Mouse (Mus musculus) c-Kit-positive CD71-positive TER-119-negative erythroid progenitor cells, embryonic 14.5 days (primary cell): ENCODE data around the gene Cyp4f15.
A peak's percentile ranks its signal among the peaks of the same experiment; 100 is the strongest.
"Not testable (repeated sequence)": the region's sequence is repeated elsewhere in the genome, so short reads cannot be mapped to it uniquely, and the experiment has no call there.

Experiments used
- DNase-seq: peaks from one replicate; pipeline ENCODE4 v3.0.0-alpha.2; 2013; ENCODE audit warnings: low read depth

Gene Cyp4f15

DNA sequence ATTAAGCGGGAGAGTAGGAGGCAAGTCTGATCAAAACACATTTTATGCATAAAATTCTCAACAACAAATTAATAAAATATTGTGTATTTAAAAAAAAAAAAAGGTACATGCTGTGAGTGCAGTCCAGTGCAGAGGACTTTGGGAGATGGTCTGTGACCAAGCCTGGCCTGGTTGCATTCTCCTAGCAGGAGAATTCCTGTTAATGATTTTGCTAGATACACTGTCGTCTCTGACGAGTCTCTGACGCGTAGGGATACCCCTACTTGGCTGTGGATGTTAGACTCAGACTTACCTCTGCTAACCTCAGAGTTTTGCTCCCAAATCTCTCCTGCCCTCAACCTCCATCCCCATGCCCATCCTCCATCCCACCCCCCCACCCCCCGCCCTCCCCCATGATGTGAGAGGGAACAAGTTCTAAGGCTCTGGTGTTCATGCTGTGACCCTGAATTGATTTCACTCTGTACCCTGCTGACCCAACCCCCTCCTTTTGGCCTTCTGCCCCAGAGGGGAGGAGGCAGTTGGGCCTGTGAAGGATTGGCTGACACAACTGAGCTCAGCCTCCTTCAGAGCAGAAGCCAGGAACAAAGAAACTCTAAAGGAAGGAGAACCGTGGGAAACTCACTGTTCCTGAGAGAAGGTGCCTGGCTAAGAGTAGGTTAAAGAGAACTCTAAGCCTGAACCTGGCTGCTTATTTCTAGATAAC is at the start of gene Cyp4f15:
Gene Cyp4f15, plus strand, starts transcription at position 580 of the 703 bp plus-strand sequence.
- no peak for DNase-seq

DNA sequence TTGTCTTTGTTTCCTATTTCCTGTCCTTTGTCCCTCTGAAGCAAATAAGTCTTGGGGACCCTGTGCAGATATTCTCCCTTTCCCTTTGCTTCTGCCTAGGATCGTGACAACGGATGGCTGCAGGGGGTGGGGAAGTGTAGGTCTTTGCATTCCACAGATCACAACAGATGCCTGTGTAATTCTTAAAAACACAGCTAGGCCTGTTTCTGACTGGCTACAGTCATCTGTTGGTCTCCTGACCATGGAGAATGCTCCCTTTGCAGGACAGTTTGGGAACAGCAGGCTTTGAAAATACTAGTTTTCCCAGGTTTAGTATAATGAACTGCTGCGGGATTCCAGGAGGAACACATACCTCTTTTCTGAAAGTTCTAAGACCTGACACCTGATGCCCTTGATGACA is 49.1 kb upstream of the Cyp4f15 start:
- no peak for DNase-seq

DNA sequence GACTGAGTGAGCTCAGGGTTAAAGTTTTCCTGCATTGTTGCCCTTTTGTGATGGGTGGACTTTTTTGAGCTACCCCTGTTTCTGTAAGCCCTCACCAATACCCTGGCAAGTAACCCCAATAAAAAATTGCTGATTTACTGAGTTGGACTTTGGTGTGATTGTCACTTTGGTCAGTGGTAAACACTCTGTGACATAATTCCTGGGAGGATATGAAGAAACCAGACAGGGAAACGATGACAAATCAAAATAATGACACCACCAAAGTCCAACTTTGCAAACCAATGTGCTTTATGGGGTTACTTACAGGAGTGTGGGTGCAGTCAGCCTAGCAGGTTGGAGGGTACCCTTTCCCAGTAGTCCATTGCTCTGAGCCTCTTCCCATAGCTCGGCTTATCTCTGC is 48.3 kb upstream of the Cyp4f15 start:
- no peak for DNase-seq

- no peak for DNase-seq
Observed at GRCm38 (mm10) chr17:32646631-32647030, 38.8 kb upstream of the Cyp4f15 start.

- no peak for DNase-seq
Observed at GRCm38 (mm10) chr17:32653860-32654259, 31.6 kb upstream of the Cyp4f15 start.

DNA sequence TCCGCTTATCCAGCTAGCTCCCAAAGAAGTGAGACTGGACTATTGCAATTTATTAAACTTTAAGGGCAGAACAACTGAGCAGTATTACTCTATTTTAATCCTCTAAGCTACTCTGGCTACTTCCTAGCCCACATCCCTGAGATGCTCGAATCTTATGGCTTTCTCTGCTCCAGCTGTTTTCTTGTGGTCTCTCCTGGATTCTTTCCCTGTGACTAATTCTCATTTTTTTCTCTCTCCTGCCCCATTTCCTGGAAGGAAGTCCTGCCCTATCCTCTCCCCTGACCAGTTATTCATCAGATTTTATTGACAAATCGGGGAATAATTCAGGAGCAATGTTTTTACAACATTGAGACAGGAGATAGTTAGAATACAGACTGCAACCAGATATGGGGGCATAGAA is 28.4 kb upstream of the Cyp4f15 start:
- DNase-seq = no peak

GRCm38 (mm10) chr17:32658246-32658645 is 27.2 kb upstream of the Cyp4f15 start:
- no peak for DNase-seq

GRCm38 (mm10) chr17:32658712-32659111 is 26.7 kb upstream of the Cyp4f15 start, which contains the start of gene Cyp4f40:
Cyp4f40 (plus strand) TSS chr17:32658900.
- no peak for DNase-seq

DNA sequence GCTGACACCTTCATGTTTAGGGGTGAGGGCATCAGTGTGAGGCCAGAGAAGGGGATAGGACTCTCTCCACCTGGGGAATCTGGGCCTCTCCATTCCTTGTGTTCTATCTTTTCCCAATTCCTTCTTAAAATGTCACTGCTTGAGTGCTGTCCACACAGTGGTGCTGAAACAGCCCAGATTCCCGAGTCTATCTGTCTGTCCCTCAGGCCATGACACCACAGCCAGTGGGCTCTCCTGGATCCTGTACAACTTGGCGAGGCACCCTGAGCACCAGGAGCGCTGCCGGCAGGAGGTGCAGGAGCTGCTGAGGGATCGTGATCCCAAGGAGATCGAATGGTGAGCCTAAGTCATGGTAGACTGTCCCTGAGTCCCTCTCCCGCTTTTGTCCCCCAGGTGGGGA is 11.5 kb upstream of the Cyp4f15 start:
- no peak for DNase-seq

DNA sequence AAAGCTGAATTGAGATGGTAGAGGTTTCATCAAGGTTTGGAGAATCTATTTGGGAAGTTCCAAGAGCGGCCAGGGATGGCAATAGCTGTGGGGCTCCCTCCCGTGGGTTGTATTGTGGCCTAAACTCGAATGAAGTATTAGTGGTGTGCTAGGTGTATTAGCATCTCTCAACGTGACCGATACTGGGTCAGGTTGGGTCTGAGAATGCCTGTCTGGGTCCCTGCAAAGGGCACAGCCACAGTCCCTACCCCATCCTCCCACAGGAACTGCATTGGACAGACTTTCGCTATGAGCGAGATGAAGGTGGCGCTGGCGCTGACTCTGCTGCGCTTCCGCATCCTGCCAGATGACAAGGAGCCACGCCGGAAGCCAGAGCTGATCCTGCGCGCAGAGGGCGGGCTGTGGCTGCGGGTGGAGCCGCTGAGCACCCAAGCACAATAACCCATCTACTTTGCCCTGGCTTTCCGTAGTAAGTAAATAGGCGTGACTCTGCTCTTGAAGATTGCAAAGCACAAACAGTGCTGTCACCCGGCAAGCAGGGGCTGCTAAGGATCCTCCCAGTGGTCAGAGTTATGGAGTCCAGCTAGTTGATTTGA is 9.3 kb upstream of the Cyp4f15 start:
- DNase-seq = no peak

GRCm38 (mm10) chr17:32680404-32680803 is 5.0 kb upstream of the Cyp4f15 start:
- peak; percentile 32 for DNase-seq

DNA sequence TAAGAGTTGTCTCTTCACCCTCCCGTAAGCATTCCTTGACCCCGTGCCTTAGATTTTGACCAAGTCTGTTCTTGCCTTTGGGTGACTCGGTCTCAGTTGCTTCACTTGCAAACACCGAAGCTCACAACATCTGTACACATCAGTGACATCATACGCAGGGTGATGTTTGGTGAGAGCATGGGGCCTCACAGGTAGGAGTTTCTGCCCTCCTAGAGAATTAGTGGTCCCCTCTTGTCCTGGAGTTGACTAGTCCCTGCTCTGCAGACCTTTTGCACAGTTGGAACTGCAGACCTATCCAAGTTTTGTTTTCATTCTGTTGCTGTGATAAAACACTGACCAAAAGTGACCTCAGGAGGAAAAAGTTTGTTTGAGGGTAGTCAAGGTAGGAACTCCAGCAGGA is 1.3 kb downstream of the Cyp4f15 start:
- DNase-seq = no peak

- DNase-seq = no peak
Observed at GRCm38 (mm10) chr17:32690959-32691358, 5.5 kb downstream of the Cyp4f15 start.

DNA sequence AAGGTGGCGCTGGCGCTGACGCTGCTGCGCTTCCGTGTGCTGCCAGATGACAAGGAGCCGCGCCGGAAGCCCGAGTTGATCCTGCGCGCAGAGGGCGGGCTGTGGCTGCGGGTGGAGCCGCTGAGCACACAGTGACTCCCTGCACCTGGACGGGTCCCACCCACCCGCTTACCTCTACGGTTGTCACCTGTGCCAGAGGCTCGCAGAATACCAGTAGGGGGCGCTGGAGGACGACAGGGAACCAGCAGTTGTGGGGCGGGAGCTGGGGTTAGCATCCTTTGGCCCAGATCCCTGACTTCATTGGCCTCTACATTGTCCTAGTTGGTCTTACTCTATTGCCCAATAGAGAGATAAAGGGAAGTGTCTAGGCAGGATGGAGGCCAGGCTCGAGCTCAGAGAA is 17.4 kb downstream of the Cyp4f15 start:
- DNase-seq = no peak

GRCm38 (mm10) chr17:32710541-32710940 is 25.1 kb downstream of the Cyp4f15 start:
- DNase-seq = not testable (repeated sequence)

DNA sequence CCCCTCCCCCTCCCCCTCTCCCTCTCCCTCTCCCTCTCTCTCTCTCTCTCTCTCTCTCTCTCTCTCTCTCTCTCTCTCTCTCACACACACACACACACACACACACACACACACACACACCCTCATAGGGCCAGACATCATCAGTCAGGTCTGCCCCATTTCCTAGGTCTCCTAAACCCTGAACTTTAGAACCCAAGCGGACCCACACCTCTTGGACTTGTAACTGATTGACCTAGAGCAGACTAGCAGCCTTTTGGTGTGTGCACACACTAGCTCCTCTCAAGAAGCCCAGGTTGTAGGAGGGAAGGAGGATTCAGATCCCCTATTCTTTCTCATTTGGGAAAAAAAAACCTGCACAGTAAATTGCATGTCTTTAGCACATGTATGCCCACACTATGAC is 36.7 kb downstream of the Cyp4f15 start:
- DNase-seq = not testable (repeated sequence)

DNA sequence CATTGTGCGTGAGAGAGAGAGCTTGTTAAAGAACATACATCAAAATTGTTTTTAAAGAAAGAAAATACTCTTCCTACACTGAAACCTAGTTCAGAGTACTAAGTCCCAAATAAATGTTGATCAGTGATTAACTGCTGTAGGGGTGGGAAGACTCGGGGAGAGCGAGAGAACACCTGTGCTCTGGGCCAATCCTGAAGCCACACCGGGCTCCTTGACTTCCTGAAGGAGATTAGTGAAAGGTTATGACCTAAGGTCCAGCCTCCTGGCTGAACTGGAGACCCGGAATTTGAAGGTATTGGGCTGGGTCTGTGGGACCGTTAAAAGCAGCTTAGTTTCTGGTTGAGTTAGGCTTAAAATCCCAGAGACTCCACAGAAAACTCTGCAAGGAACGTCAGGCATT is 37.3 kb downstream of the Cyp4f15 start:
- no peak for DNase-seq

GRCm38 (mm10) chr17:32726360-32726759 is 40.9 kb downstream of the Cyp4f15 start:
- not testable (repeated sequence) for DNase-seq

DNA sequence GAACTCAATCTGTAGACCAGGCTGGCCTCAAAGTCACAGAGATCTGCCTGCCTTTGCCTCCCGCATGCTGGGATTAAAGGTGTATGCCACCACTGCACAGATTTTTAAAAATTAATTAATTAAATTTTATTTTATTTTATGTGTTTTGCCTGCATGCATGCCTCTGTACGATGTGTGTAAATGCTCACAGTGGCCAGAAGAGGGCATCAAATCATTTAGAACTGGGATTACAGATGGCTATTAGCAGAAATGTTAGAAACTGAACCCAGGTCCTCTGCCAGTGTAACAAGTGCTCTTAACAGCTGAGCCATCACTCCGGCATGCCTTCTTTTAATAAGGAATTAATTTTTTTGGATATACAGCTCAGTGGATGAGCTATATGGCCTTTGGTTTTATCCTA is 43.6 kb downstream of the Cyp4f15 start:
- DNase-seq = no peak

DNA sequence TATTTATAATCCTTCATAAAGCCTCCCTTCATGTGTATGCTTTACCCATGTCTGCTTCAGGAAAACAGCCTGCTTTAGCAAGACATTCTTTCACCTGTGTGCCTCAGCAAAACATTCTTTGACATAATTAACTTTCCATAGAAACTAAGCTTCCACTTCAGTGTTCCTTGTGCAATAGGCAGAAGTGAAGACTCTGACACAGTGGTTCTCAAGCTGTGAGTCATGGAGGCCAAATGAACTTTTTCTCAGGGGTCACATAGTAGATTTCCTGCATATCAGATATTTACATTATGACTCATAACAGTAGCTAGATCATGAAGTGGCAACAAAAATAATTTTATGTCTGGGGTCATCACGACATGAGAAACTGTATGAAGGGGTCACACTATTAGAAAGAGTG is 53.0 kb downstream of the Cyp4f15 start:
- DNase-seq = no peak

DNA sequence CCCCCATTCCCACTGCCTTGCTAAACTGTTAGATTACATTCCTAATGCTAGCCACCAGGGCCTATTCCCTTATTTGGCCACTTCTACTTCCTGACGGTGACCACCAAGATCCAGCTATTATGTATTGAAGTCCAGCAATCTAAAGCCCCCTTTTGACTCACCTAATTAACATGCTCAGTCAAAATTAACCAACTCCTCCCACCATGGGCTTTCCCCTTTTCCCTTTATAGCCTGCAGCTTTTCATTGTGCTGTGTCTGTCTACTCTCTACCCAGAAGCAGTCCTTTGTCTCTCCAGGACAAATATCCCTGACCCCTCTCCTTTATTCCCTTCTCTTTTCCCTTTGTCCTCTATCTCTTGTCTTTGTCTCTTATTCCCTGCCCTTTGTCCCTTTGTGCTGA is 55.6 kb downstream of the Cyp4f15 start:
- DNase-seq = no peak

DNA sequence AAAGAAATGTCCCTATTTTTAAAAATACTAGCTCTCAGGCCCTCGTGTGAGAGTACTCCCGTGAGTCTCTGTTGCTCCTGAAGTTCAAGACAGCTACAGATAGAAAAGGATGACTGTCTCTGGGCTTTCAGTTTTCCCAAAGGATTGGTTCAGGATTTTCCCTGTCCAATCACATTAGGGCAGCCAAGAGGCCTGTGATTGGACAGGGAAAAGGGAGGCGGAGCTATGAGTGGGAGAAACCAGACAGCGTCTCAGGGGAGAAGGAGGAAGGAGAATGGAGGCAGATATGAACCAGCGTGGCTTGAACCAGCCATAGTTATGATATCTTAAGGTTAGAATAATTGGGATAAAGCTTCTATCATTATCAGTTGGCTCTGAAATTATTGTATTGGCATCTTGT is 65.2 kb downstream of the Cyp4f15 start:
- no peak for DNase-seq
